Mouse (Mus musculus) G1E (cell line): ENCODE data around the gene Msx1. TPM values are rescaled to one million over a fixed set of nuclear protein-coding genes. Genes with fewer than 3 reads are reported as not detected.
"Not testable (repeated sequence)": the region's sequence is repeated elsewhere in the genome, so short reads cannot be mapped to it uniquely, and the experiment has no call there.

Source experiments
- ATAC-seq: 2 replicates; pipeline ENCODE4 v1.8.0; 2016; ENCODE audit warnings: mild to moderate bottlenecking; ENCODE audit not compliant: insufficient number of reproducible peaks, poor library complexity, low FRiP score, severe bottlenecking; ENCODE audit errors: extremely low read depth
- DNase-seq: peaks from one replicate; pipeline ENCODE4 v3.0.0; 2012; ENCODE audit warnings: low spot score
- H3K27me3 ChIP-seq: 2 replicates; pipeline ENCODE4 v1.6.1; 2012; ENCODE audit warnings: mild to moderate bottlenecking, low read length, inconsistent platforms; ENCODE audit not compliant: insufficient read depth
- H3K36me3 ChIP-seq: replicated peaks from 2 replicates; pipeline ENCODE3; 2012; ENCODE audit warnings: mild to moderate bottlenecking, inconsistent platforms
- H3K4me1 ChIP-seq: 2 replicates; pipeline ENCODE4 v1.6.1; 2012; ENCODE audit warnings: low read depth, low read length, inconsistent platforms, mixed read lengths; ENCODE audit not compliant: insufficient read depth
- H3K4me3 ChIP-seq: 2 replicates; pipeline ENCODE4 v1.5.1; 2012; ENCODE audit warnings: low read depth, mild to moderate bottlenecking, inconsistent platforms, low read length, moderate library complexity, mixed read lengths
- H3K9me3 ChIP-seq: replicated peaks from 2 replicates; pipeline ENCODE4 v1.6.1; 2012; ENCODE audit warnings: inconsistent platforms
- CTCF ChIP-seq: IDR thresholded peaks from 2 replicates; pipeline ENCODE4 v1.5.1; 2012; ENCODE audit warnings: low read depth, low read length, inconsistent platforms, mixed read lengths
- GATA1 ChIP-seq: IDR thresholded peaks from 2 replicates; pipeline ENCODE4 v1.6.1; 2012; ENCODE audit warnings: borderline replicate concordance, low read length, inconsistent platforms, mixed read lengths
- GATA2 ChIP-seq: IDR thresholded peaks from 2 replicates; pipeline ENCODE4 v1.6.1; 2012; ENCODE audit warnings: low read depth, low read length, inconsistent platforms, borderline replicate concordance
- POLR2AphosphoS5 ChIP-seq: IDR thresholded peaks from 2 replicates; pipeline ENCODE4 v1.6.1; 2012; ENCODE audit warnings: low read depth, low read length, inconsistent platforms; ENCODE audit not compliant: insufficient replicate concordance
- TAL1 ChIP-seq: conservative IDR thresholded peaks from 2 replicates; pipeline ENCODE4 v1.6.1; 2012; ENCODE audit warnings: low read depth, low read length, inconsistent platforms, mixed read lengths
- polyA plus RNA-seq: library from polyadenylated mRNA; stranded (reverse); fragments of >175 nt; gene quantifications from 2 replicates; pipeline ENCODE4 v1.2.3, GENCODE M21; 2012
- total RNA-seq, 2 experiments: library from RNA; stranded (forward) in 1 of 2; stranded (reverse) in 1 of 2; fragments of 200-1000 nt in 1 of 2; fragments of >200 nt in 1 of 2; fragmentation: Nextera tagmentation in 1 of 2; gene quantifications; 2 replicates each; pipeline ENCODE4 v1.2.3; 2014 to 2017

Msx1 gene
- total and polyA plus RNA-seq, 3 experiments = not detected

- TF ChIP-seq POLR2AphosphoS5 (no peak), GATA2 (no peak), GATA1 (no peak)
- ATAC-seq (no peak), DNase-seq (no peak)
- Histone ChIP-seq H3K4me1 (no peaks in the 10 kb centered on the region), H3K9me3 (peaks cover 10% of the 10 kb centered on the region), H3K4me3 (no peak overlapping the region), H3K27me3 (peaks cover 10% of the 10 kb centered on the region), H3K36me3 (no peaks in the 10 kb centered on the region)
These were observed 8.4 kb upstream of the Msx1 start for GRCm38 (mm10) chr5:37832766-37833165.

- Histone ChIP-seq H3K27me3 (peaks cover 15% of the 10 kb centered on the region), H3K36me3 (no peaks in the 10 kb centered on the region), H3K4me1 (no peaks in the 10 kb centered on the region), H3K4me3 (no peak overlapping the region), H3K9me3 (peaks cover 13% of the 10 kb centered on the region)
- no peak for TF ChIP-seq POLR2AphosphoS5
- TF ChIP-seq TAL1 = no peak
- no peak for TF ChIP-seq CTCF
- no peak for TF ChIP-seq GATA2
- no peak for TF ChIP-seq GATA1
- DNase-seq = no peak
- no peak for ATAC-seq
These were observed 7.6 kb upstream of the Msx1 start for GRCm38 (mm10) chr5:37832031-37832430.

- not testable (repeated sequence) for DNase-seq, ATAC-seq, H3K36me3 ChIP-seq, H3K4me1 ChIP-seq, H3K4me3 ChIP-seq
- H3K9me3 ChIP-seq = peaks cover 14% of the 10 kb centered on the region
- peaks cover 23% of the 10 kb centered on the region for H3K27me3 ChIP-seq
These were observed 6.1 kb upstream of the Msx1 start for GRCm38 (mm10) chr5:37830436-37830835.

GRCm38 (mm10) chr5:37829926-37830325, 5.5 kb upstream of the Msx1 start:
- DNase-seq = no peak
- H3K4me3 ChIP-seq = no peak overlapping the region

GRCm38 (mm10) chr5:37829296-37829670, 4.9 kb upstream of the Msx1 start:
- H3K9me3 ChIP-seq = peaks cover 18% of the 10 kb centered on the region
- H3K4me1 ChIP-seq = no peaks in the 10 kb centered on the region
- DNase-seq (no peak), ATAC-seq (no peak)
- no peak overlapping the region for H3K4me3 ChIP-seq
- no peaks in the 10 kb centered on the region for H3K36me3 ChIP-seq
- no peak for TF ChIP-seq TAL1
- TF ChIP-seq CTCF = no peak
- no peak for TF ChIP-seq POLR2AphosphoS5
- no peak for TF ChIP-seq GATA1
- TF ChIP-seq GATA2 = no peak
- H3K27me3 ChIP-seq = peaks cover 26% of the 10 kb centered on the region

More at GRCm38 (mm10) chr5:37829926-37830325, 5.5 kb upstream of the Msx1 start:
- peaks cover 14% of the 10 kb centered on the region for H3K9me3 ChIP-seq
- peaks cover 23% of the 10 kb centered on the region for H3K27me3 ChIP-seq
- H3K4me1 ChIP-seq = no peaks in the 10 kb centered on the region
- TF ChIP-seq CTCF (no peak), GATA1 (no peak), TAL1 (no peak), POLR2AphosphoS5 (no peak), GATA2 (no peak)
- ATAC-seq = no peak
- H3K36me3 ChIP-seq = no peaks in the 10 kb centered on the region

GRCm38 (mm10) chr5:37828591-37829295, 4.4 kb upstream of the Msx1 start:
- no peak for ATAC-seq
- TF ChIP-seq GATA2 (no peak), CTCF (no peak), TAL1 (no peak)
- Histone ChIP-seq H3K27me3 (peaks cover 30% of the 10 kb centered on the region), H3K4me3 (no peak overlapping the region), H3K9me3 (peaks cover 21% of the 10 kb centered on the region), H3K4me1 (no peaks in the 10 kb centered on the region), H3K36me3 (no peaks in the 10 kb centered on the region)
- DNase-seq = no peak

GRCm38 (mm10) chr5:37828001-37828400, 3.6 kb upstream of the Msx1 start:
- no peak for DNase-seq
- no peaks in the 10 kb centered on the region for H3K4me1 ChIP-seq
- no peak overlapping the region for H3K4me3 ChIP-seq
- peaks cover 38% of the 10 kb centered on the region for H3K27me3 ChIP-seq
- ATAC-seq = no peak
- H3K36me3 ChIP-seq = no peaks in the 10 kb centered on the region
- peaks cover 28% of the 10 kb centered on the region for H3K9me3 ChIP-seq
- TF ChIP-seq GATA2 = no peak
- TF ChIP-seq CTCF = no peak
- no peak for TF ChIP-seq POLR2AphosphoS5
- TF ChIP-seq TAL1 = no peak
- TF ChIP-seq GATA1 = no peak
